ENCODE assay signal across 19 mouse cellular contexts in genomic region chr14:29805234-29805633, GRCm38 (mm10).
A peak's percentile ranks its signal among the peaks of the same experiment; 100 is the strongest.
DNase-seq lines count a peak whose midpoint lies in the region; ATAC-seq lines count a peak whose summit lies in the region.
"Had no signal": no experiment of that assay in that cellular context is flagged by ENCODE, and none has a peak within 500 bp of the region (broad histone marks: within the 10 kb centered on the region; RNA-seq: fewer than 3 reads in every experiment).

No protein-coding gene starts in this region.

- ATAC-seq in granulocyte monocyte progenitor cell, adult 5-6 weeks (replicated peaks; ENCODE audit: poor library complexity, severe bottlenecking) = peak; percentile 62; the same call in 1 of the 2 replicates
- ATAC-seq: activated CD4-positive, CD25-positive, alpha-beta regulatory T cell, adult 4 months; forebrain, embryonic 14.5 days; forebrain, embryonic 16.5 days; Patski had no signal

- DNase-seq in heart, adult 11 months = peak; percentile 72
- DNase-seq in heart, postnatal 25 days (ENCODE audit: low spot score) = no peak
- peak; percentile 76 for DNase-seq in A20 (ENCODE audit: low read depth, low spot score)
- DNase-seq in c-Kit-positive CD71-positive TER-119-positive erythroid progenitor cells, embryonic 14.5 days (ENCODE audit: low spot score) = no peak
- DNase-seq: adrenal gland, adult 8-10 months; adrenal gland, postnatal 14 days; adrenal gland, postnatal 36 days; cerebellum, adult 11 months; cerebellum, adult 18-20 months; cerebellum, adult 8-10 months; cerebellum, adult 9-11 months; cerebellum, postnatal 14 days; cerebellum, postnatal 36 days; embryo, embryonic 11 days had no signal

- intact Hi-C loops in heart, postnatal 25 days (cut with DNase I) = no loop called here

Comparison
In these comparisons a context has a peak if more than half of its experiments do, and no peak if none do; other contexts are left out.
1. DNase-seq: peak in heart, adult 11 months (single experiment) and A20 (single experiment); none in heart, postnatal 25 days (single experiment) and c-Kit-positive CD71-positive TER-119-positive erythroid progenitor cells, embryonic 14.5 days (single experiment).